Mouse (Mus musculus) thymus, postnatal 4 days (tissue): Measurements from ENCODE around the gene Fgd2.

Source experiments
- DNase-seq: peaks from one replicate; pipeline ENCODE4 v3.0.0; 2021

The Fgd2 gene

DNA sequence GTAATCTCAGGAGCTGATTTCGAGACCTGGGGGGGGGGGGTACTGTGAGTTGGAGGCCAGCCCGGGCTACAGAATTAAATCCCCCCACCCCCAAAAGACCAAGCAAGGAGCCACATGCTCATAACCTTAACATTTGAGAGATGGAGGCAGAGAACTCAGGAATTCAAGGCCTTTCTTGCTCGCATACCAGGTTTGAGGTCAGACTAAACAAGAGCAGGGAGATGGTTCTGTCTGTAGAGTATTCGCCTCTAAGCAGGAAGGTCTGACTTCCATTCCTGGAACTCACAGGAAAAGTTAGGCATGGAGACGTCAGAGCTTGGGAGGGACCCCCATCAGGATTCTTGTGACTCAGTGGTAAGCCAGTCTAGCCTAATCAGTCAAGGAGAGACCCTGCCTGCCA lies 39.3 kb downstream of the Fgd2 start:
- no peak for DNase-seq

- DNase-seq = no peak
Observed at GRCm38 (mm10) chr17:29401741-29402268, 41.1 kb downstream of the Fgd2 start.

DNA sequence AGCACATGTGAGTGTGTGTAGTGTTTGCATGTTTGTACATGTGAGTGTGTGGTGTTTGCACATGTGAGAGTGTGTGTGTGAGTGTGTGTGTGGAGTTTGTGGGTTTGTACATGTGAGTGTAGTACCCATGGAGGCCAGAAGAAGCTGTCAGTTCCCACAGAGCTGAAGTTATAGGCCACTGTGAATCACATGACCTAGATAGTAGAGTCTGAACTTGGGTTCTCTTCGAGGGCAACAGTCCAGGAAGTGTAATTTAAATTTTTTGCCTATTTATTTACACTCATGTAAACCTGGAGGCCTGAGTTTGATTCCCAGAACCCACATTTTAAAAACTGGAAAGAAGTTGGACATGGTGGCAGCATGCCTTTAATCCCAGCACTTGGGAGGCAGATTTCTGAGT lies 42.5 kb downstream of the Fgd2 start:
- no peak for DNase-seq

GRCm38 (mm10) chr17:29405501-29405900 lies 44.8 kb downstream of the Fgd2 start:
- no peak for DNase-seq

DNA sequence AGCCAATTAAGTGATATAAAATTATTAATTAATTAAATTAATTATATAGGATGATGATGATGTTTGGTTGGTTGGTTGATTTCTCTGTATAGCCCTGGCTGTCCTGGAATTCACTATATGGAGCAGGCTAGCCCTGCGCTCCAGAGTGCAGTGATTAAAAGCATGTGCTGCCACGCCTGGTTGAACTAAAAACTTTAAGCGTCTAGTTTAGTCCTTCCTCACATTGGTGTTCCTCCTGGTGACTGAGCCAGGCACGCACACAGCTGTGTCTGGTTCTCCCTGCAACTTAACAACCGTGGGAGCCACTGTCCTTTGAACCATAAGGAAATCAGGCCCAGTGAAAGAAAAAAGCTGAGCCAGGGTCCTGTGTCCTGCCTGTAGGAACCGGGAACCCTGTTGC lies 45.4 kb downstream of the Fgd2 start:
- no peak for DNase-seq

DNA sequence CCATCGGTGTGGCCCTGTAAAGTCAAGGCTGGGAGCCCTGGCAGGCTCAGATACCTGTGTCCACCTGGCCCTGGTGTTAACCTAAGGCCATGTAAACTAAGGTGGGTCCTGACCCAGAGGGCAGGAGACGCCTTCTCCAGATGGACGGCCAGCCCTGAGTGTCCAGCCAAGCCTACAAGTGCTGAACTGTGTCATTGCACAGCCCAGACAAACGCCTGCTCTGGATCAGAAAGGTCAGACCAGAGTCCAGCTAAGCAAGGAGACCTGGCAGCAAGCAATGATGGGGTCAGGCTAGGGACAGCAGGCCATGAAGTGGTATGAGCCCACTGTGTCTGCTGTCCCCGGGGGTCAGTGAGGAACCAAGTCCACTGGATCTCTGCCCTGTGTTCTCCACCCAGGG lies 46.7 kb downstream of the Fgd2 start:
- no peak for DNase-seq

GRCm38 (mm10) chr17:29408364-29408763 lies 47.6 kb downstream of the Fgd2 start:
- DNase-seq = no peak

- no peak for DNase-seq
Observed at GRCm38 (mm10) chr17:29409800-29410343, 49.2 kb downstream of the Fgd2 start.

DNA sequence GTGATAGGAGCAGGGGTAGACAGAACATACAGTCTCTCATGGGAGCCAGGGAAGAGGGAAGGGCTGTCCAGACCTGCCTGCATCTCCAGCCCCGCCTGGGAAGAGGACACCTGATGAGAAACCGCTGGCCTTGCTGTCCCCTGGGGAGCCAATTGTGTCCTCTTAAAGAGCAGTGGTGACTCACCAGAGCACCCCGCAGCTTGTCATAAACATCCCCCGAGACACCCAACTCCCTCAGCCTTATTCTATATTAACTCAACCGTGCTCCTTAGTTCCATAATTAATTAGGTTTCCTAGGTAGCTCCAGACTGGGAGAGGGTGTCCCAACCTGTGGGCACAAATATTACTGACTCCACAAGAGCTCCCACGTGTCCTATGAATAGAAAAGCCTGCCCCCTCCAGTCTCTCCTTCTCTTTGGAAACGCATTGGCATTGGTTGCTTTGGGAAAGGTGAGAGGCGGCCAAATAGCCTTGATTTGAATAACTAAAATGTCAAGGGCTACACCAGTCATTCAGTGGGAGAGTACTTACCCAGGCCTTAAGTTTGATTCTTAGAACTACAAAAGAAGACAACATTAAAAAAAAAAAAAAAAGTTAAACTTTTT lies 51.2 kb downstream of the Fgd2 start:
- DNase-seq = no peak

DNA sequence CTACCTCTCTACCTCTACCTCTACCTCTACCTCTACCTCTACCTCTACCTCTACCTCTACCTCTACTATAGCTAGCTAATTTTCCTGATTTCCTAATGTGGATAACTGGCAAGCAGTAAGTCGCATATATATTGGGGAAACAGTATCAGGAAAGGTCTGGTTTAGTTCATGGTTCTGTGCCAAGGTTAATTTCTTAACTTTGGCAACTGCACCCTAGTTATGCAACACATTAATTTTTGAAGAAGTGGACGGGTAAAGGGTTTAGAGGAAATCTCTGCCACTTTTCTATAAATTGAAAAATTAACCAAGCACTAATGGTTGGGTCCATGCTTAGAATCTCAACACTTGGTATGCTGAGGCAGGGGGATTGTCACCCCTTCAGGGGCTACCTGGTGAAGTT lies 53.9 kb downstream of the Fgd2 start:
- DNase-seq = no peak

DNA sequence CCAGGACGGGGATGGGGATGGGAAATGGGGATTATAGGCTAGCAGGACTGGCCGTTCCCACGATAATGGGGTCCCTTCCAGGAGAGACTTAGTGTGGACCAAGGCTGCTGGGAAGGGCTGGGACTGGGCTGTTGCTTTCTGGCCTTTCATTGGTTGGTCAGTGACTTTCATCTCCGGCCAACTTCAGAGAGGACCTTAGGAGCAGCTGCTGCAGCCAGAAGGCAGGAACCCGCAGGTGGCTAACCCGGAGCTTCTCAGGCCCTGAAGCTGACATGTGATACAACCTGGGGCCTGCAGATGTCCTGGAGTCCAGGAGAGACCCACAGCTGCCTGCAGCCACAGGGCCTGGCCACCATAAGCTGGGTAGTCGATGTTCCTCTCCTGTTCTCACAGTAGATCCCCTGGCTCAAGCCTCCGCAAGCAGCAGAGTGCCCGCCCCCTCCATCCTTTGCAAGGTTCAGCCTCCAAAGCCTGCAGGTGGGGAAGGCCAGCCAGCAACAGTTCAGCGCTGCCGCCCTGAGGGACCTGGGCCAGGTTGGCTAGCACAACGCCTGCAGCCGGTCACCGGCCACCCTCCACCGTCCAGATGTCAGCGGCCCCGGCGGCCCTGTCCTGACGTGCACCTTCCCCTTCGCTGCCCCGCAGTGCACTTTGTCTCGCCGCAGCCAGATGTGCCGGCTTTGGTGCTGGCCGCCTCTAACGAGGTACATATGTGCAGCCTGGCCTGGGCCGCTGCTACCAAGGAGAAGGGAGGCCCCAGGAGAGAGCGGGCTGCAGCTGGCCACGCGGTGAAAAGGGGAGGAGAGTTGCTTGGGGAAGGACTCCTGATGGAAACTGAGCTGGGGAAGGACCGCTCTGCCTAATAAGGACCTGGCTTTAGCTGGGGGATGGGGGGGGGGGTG lies 55.3 kb downstream of the Fgd2 start:
- no peak for DNase-seq

- DNase-seq = no peak
Observed at GRCm38 (mm10) chr17:29416757-29417156, 56.0 kb downstream of the Fgd2 start.

DNA sequence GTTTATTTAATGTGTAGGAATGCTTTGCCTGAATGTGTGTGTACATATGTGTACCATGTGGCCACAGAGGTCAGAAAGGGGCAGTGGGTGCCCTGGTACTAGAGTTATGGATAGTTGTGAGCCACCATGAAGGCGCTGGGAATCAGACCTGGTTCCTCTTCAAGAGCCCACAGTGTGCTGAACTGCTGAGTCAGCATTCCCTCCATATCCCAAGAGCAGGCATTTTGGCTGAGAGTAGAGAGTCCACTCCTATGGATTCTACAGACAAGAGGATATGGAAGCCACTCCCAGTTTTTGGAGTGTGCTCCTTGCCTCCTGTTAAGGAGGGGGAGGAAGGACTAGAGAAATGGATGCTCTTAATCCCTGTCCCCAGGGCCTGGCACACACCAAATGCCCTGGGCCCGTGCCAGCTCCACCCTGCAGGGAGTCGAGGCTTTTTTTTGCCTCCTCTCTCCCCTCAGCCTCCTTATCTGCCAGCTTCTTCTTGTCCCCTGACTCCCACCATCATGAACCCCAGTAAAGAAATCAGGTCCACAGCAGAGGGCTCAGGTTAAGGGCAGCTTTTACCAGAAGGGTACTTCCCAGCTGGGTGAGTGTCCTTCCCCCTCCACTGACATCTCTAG lies 58.2 kb downstream of the Fgd2 start:
- DNase-seq = no peak

DNA sequence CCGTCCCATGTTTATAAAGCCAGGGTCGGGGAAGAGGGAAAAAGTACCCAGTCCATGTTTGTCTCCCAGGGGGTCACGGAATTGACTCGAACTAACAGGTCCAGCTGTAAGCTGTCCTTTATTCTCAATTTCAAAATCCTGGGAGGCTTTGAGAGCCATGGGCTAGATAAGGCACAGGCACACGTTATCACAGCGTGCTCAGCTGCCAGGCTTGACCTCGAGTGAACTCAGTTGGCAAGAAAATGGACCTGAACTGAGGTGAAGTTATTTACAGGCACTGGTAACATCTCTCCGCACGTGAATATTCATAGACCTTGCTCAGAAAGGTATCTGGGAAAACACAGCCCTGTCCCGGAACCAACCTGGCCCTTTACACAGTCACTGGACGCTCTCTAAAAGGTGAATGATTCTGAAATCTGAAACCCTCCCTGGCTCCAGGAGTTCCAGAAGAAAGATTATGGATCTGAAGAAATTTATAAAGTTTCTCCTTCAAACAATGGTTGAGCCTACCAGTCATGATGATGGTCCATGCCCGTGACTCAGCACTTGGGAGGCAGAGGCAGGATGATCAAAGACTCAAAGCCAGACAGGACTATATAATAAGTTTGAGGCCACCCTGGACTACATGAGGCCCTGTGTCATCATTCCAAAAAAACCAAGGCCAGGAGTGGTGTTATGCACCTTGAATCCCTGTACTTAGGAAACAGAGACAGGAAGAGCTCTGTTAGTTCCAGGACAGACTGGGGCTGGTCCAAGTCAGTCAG lies 59.4 kb downstream of the Fgd2 start:
- DNase-seq = no peak

DNA sequence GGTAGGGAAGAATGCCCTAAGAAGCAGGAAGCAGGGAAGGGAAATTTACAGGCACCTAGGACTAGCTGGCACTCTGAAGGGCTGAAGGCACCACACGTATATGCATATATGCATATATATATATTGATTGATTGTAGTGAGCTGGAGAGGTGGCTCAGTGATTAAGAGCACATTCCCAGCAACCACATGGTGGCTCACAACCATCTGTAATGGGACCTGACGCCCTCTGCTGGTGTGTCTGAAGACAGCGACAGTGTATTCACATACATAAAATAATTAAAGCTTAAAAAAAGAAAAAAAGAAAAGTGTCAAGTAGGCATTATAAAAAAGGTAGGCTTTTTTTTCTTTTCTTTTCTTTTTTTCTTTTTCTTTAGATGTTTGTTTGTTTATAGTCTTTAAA lies 60.6 kb downstream of the Fgd2 start:
- DNase-seq = no peak

DNA sequence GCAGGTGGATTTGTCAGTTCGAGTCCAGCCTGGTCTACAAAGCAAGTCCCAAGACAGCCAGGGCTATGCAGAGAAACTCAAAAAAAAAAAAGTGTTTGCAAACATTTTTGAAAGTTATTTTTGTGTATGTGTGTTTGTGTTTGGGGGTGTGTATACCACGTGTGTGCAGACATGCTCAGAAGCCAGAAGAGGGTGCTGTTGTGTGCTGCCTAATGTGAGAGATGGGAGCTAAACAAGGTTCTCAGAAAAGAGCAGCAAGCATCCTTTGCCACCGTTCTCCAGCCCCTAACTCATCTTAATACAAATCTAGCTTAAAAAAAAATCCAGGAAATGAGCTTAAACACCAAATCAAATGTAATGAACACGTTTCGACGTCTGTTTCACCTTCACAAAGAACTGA lies 61.6 kb downstream of the Fgd2 start:
- no peak for DNase-seq

DNA sequence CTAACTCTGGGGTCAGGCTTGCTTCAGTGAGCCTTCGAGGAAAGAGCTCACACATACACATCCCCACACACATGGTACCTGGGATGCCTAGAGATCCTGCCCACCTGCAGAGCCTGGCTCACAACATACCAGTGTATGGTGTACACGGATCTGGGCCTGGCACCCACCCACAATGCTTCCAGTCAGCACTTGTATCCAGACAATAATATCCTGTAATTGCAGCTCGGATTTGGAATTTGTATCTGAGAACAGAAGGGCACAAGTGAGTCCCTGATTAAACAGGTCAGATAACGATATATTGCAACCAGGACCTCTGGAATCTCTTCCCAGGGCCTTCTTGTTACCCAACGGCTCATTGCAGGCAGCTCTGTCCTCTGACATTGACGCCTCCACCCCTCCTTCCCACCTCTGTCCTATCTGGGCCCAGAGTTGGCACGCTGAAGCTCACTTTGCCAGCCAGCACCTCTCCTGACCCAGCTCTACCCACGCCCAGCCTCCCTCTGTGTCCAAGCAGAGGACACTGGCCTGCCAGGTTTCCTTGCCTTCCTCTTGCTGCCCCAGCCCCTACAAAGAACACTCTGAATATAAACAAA lies 62.3 kb downstream of the Fgd2 start:
- no peak for DNase-seq

DNA sequence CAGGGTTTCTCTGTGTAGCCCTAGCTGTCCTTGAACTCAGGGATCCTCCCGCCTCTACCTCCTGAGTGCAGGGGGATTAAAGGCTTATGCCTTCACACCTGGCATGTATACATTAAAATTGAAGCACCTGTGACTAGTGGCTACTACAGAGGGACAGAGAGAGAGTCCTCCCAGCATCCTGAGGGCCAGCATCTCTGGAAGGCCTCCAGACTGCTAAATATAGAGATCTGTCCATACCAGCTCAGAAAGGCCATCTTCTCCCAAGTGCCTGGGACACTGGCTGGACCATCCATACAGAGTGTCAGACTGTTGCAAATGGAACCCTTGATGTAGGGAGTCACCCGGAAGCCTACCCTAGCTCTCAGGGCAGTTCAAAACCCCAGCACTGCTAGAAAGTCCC lies 63.3 kb downstream of the Fgd2 start:
- DNase-seq = no peak

DNA sequence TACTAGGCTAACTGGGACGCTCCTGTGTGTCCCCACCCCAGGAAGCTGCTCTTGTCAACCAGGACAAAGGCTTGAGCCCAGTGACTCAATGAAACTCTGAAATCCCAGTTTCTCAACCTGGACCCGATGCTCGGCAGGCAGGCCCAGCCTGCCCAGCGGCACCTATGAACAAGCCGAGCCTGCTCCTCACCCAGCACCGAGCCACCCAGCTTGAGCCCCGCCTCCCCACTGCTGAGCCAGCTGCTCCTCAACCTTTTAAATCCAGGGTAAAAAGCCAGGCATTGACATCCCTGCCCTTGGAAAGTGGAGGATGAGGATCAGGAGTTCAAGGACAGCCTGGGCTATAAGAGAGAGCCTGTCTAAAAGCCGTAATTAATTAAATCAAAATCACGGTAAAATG lies 64.6 kb downstream of the Fgd2 start:
- DNase-seq = no peak

GRCm38 (mm10) chr17:29428213-29428612 lies 67.5 kb downstream of the Fgd2 start:
- no peak for DNase-seq

- no peak for DNase-seq
Observed at GRCm38 (mm10) chr17:29428826-29429225, 68.1 kb downstream of the Fgd2 start.
